Mouse (Mus musculus) liver, postnatal 0 days (tissue): ENCODE results near the gene Ptprf.

ENCODE experiments used
- CTCF ChIP-seq: sonication (generic); IDR thresholded peaks from 2 replicates; pipeline ENCODE4 v1.5.1; 2016; ENCODE audit warnings: antibody characterized with exemption, low read depth
- EP300 ChIP-seq: IDR thresholded peaks from 2 replicates; pipeline ENCODE4 v1.6.1; 2016; ENCODE audit warnings: antibody characterized with exemption, low read depth, mild to moderate bottlenecking

GRCm38 (mm10) chr4:118247323-118247722 lies 43.9 kb downstream of the Ptprf start:
- no peak for TF ChIP-seq CTCF
- no peak for TF ChIP-seq EP300
